Mouse (Mus musculus): ENCODE measurements around the gene Zfp764.
"Not testable (repeated sequence)": the region's sequence is repeated elsewhere in the genome, so short reads cannot be mapped to it uniquely, and the experiment has no call there.

Zfp764 gene

DNA sequence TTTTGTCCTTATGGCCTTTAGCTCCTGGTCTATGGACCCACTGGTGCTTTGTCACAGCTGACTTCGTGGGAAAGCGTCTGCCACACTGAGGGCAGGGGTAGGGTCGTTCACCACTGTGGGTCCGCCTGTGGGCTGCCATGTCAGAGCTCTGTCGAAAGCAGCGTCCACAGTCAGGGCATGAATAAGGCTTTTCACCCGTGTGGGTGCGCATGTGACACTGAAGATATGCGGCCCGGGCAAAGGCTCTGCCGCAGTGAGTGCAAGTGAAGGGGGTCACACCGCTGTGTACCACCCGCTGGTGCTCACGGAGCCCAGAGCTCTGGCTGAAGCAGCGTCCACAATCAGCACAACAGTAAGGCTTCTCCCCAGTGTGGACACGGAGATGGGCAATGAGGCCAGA lies 15.1 kb downstream of the Zfp764 start:
- no peak for DNase-seq (ENCODE audit: low read depth, low spot score)

- no peak for DNase-seq (ENCODE audit: low read depth, low spot score)
These were observed 16.3 kb downstream of the Zfp764 start for GRCm38 (mm10) chr7:127390306-127390705.

DNA sequence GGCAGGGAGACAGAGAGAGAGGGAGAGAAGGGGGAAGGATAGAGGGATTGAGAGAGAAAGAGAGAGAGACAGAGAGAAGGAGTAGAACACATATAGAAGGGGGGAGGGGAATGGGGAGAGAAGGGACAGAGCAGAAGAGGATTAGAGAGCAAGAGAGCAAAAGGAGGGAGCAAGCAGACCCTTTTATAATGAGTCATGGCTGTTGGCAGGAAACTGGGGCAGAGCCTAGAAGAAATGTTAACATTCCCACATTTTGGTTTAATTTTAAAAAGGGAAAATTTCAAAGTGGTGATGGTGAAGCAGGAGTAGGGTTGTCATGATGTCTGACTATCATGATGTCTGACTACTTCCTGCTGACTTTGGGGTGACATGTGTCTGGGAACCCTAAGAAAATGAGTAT lies 18.4 kb downstream of the Zfp764 start:
- not testable (repeated sequence) for DNase-seq (ENCODE audit: low read depth, low spot score)

DNA sequence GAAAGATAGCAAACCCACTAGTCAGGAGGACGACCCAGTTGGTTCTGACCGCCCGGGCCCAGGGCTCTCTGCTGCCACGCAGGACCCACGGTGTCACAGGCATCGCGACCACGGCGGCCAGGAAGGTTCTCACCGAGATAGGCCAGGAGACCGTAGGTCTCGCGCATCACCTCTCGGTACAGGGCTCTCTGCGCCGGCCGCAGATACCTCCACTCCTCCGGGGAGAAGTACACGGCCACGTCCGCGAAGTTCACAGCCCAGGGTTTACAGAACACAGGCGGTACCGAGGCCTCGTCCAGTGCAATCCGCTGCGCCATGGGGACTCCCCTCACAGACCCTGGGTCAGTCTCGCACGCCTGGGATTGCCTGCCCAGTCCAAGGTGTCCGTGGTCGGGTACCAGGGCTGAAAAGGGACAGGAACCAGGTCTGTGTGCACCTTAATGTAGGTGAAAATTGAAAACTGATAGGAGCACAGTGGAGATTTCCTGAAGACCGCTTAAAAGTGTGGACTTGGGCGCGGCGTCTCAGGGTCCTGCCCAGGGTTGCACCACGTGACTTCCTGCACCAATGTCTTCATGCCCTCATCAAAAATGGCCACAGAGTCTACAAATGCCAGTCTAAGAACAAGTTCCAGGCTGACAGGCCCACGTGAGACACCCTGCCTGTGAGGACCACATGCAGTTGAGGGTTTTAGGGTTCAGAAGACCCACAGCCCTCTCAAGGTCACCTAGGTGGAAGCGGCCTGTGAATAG lies 19.8 kb downstream of the Zfp764 start, which contains the start of gene 9130019O22Rik:
9130019O22Rik (minus strand) TSS at position 526 of the 752 bp plus-strand sequence.
- DNase-seq (ENCODE audit: low read depth, low spot score) = peak; percentile 97

DNA sequence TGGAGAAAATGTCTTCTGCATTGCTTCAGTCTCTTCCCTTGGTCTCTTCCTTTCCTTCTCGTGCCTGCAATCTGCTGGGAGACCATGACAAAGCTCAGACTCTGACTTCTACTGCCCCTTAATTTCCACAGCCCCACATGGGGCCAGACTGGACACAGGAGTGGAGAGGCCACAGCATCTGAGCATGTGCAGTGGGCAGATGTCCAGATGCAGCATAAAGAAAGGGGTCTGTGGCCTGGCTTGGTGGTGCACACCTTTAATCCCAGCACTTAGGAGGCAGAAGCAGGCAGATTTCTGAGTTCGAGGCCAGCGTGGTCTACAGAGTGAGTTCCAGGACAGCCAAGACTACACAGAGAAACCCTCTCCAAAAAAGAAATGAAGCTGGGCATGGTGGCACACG lies 21.1 kb downstream of the Zfp764 start:
- DNase-seq (ENCODE audit: low read depth, low spot score) = not testable (repeated sequence)

DNA sequence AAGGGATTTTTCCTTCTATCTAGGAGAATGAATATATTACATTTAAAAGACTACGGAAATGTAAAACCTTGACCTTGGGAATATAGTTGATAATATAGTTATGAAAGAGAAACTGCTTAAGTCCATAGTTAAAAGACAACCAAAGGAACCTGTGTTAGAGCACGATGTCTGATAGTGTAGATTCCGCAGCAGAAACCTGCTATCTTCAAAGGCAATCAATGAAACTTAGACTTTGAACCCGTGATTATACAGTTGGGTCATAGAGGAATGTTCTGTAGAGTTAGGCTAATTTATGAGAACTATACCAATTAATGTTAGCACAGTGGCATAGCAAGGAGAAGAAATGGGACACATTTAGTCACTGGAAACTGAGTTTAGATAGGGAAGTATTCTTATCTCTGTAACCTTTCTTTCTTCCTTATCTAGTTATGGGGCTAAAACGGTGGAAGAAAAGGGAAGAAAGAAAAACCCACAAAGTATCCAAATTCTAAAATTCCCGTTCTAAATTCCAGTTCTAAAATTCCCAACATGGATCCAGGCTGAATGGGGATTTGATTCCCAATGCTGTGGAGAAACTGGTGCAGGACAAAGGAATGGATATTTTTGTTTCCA lies 28.2 kb downstream of the Zfp764 start:
- DNase-seq (ENCODE audit: low read depth, low spot score) = no peak

- peak; percentile 98 for DNase-seq (ENCODE audit: low read depth, low spot score)
These were observed 31.1 kb downstream of the Zfp764 start, which contains the start of gene Zfp747 for GRCm38 (mm10) chr7:127375271-127376245. Zfp747 (minus strand) TSS chr7:127376050.

- not testable (repeated sequence) for DNase-seq (ENCODE audit: low read depth, low spot score)
These were observed 34.8 kb downstream of the Zfp764 start for GRCm38 (mm10) chr7:127371870-127372269.

DNA sequence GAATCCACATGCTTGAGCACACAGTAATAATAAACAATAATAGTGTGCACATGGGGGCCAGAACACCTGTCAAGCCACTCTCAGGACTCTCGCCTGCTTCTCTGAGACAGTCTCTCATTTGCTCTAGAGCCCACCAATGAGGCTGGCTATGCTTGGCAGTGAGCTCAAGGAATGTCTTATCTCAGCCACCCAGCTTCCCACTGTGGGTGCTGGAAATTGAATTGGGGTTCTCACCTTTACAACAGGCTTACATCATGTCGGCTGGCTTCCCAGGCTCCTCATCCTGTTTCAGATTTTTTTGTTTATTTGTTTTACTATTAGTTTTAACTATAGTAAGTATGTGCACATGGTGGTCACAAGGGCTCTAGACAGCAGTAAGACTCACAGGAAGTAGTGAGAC lies 35.4 kb downstream of the Zfp764 start:
- no peak for DNase-seq (ENCODE audit: low read depth, low spot score)

GRCm38 (mm10) chr7:127366249-127366648 lies 40.4 kb downstream of the Zfp764 start:
- no peak for DNase-seq (ENCODE audit: low read depth, low spot score)

- DNase-seq (ENCODE audit: low read depth, low spot score) = peak; percentile 83
These were observed 42.5 kb downstream of the Zfp764 start for GRCm38 (mm10) chr7:127364166-127364565.

DNA sequence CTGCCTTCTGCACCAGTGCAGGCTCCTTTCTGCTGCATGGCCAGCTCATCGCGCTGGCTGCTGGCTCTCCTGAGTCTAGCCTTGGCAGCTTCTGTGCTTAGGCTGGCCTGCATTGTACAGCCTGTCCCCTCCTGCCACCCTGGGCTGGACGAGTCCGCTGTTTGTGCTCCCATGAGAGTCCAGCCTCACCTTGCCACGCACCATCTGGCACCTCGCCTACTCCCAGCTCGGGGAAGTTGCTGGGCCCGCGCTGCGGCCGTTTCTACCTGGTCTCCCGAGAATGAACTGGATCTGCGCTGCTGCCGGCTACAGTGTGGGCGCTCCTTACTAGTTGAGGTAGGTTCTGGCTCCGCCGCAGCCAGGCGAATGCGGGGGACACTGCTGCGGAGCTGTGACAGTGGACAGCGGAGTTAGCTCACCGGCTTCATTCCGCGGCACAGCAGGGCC lies 43.1 kb downstream of the Zfp764 start:
- DNase-seq (ENCODE audit: low read depth, low spot score) = peak; percentile 86

DNA sequence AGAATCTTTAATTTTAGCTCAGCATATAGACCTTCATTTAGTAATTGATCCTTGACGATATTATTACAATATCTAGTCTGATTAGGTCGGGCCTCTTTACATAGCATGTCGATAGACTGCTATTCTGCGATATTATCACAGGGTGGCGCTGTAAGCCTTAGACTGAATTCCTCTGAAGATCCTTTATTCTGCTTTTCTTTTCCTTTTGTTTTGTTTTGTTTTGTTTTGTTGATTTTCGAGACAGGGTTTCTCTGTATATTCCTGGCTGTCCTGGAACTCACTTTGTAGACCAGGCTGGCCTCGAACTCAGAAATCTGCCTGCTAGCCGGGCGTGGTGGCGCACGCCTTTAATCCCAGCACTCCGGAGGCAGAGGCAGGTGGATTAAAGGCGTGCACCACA lies 44.2 kb downstream of the Zfp764 start:
- peak; percentile 86 for DNase-seq (ENCODE audit: low read depth, low spot score)

GRCm38 (mm10) chr7:127361449-127361848 lies 45.2 kb downstream of the Zfp764 start:
- no peak for DNase-seq (ENCODE audit: low read depth, low spot score)

GRCm38 (mm10) chr7:127360265-127360664 lies 46.4 kb downstream of the Zfp764 start:
- no peak for DNase-seq (ENCODE audit: low read depth, low spot score)

DNA sequence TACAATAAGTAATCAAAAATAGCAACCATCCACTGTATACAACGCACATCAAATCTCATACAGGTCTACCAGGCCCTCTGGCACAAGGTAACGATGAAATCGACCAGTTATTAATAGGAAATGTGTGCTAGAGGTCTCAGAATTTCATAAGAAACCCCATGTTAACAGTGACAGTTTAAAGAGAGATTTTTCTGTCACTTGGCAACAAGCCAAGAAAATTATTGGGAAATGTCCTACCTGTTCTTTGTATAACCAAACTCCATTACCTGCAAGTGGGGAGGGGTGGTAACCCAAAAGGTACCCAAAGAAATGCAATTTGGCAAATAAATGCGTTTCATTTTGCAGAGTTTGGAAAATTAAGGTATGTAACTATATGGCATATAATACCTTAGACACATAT lies 48.1 kb downstream of the Zfp764 start:
- no peak for DNase-seq (ENCODE audit: low read depth, low spot score)

- DNase-seq (ENCODE audit: low read depth, low spot score) = no peak
These were observed 48.8 kb downstream of the Zfp764 start for GRCm38 (mm10) chr7:127357871-127358270.

- no peak for DNase-seq (ENCODE audit: low read depth, low spot score)
These were observed 50.8 kb downstream of the Zfp764 start for GRCm38 (mm10) chr7:127355796-127356195.

Measured in brain, adult 2 months (tissue).